Mouse (Mus musculus) urinary bladder, postnatal 14 days (tissue): ENCODE measurements around the gene Rab7b.
A peak's percentile ranks its signal among the peaks of the same experiment; 100 is the strongest.

Experiments used
- DNase-seq: peaks from one replicate; pipeline ENCODE4 v3.0.0; 2021; ENCODE audit warnings: low spot score

Rab7b gene

DNA sequence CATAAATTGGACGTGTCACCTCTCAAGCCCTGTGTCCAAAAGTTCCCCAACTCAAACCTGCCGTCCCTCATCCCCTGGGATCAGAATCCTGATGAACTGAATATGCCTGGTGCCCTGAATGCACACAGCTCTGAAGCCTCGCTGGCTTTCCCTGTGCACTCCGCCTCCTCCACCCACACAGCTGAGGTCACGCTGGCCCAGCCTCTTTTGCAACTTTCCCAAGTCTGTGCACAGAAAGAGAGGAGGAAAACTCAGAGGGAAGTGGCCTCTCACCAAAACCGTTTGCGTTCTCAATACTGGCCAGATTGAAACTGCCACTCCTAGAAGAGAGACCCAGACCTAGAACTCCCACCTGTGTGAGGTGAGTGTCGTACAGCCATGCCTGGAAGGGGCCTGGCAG, at the start of gene Rab7b:
Rab7b (plus strand) TSS at position 221 of the 400 bp plus-strand sequence.
- peak; percentile 79 for DNase-seq

GRCm38 (mm10) chr1:131640062-131640461, 48.4 kb upstream of the Rab7b start:
- DNase-seq, result no peak

GRCm38 (mm10) chr1:131641565-131641964, 46.9 kb upstream of the Rab7b start:
- no peak for DNase-seq

- no peak for DNase-seq
These were observed 46.2 kb upstream of the Rab7b start for GRCm38 (mm10) chr1:131642251-131642650.

DNA sequence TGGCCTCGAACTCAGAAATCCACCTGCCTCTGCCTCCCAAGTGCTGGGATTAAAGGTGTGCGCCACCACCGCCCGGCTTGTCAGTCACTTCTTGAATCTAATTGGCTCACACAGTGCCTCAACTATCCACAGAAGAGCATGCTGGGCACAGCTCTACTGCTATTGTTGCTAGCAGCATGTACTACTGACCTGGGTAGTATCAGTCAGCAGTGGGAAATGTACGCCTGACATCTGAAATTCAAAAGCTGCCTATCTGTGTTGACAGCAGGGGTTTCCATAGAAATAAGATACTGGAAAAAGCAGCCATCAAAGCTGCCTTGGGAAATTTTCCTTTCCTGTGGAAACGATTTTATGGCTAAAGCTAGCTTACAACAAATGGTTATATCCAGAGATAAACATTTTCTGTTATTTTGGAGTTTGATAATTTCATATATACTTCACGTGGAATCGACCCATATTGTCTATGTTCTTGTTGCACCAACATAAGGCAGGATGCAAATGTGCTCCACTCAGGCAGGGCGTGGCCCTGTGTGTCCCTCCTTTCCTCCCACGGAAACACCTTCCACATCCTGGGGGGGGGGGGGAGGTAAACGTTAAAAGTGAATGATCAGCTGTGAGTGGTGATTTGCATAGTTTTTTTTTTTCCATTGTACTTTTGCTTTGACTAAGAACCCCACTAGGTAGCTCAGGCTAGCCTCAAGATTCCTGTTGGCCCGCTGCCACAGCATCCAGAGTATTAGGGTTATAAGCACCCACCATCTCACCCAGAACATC, 35.6 kb upstream of the Rab7b start:
- no peak for DNase-seq

GRCm38 (mm10) chr1:131655601-131656000, 32.9 kb upstream of the Rab7b start:
- DNase-seq, result no peak

GRCm38 (mm10) chr1:131657945-131658354, 30.5 kb upstream of the Rab7b start:
- DNase-seq, result peak; percentile 93

- DNase-seq, result no peak
These were observed 28.9 kb upstream of the Rab7b start for GRCm38 (mm10) chr1:131659512-131660085.

DNA sequence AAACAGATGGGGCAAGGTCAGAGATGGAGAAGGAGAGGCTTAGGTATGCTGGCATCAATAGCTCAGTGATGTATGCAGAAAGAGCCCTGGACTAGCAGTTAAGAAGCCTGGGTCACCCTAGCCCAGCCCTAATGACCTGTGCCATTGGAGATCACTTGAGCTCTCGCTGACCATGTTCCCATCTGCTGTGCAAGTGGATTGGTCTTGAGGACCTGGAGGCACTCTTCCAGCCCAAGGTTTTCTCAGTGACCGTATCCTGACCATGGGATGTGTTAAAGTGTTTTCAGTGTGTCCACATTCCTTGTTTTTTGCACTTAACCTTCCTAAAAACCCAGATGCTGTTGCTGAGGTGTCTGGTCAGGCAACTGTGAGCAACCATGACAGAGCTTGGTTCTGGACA, 28.2 kb upstream of the Rab7b start:
- no peak for DNase-seq

GRCm38 (mm10) chr1:131660716-131661472, 27.6 kb upstream of the Rab7b start:
- DNase-seq, result no peak

- peak; percentile 26 for DNase-seq
These were observed 26.7 kb upstream of the Rab7b start for GRCm38 (mm10) chr1:131661749-131662148.

DNA sequence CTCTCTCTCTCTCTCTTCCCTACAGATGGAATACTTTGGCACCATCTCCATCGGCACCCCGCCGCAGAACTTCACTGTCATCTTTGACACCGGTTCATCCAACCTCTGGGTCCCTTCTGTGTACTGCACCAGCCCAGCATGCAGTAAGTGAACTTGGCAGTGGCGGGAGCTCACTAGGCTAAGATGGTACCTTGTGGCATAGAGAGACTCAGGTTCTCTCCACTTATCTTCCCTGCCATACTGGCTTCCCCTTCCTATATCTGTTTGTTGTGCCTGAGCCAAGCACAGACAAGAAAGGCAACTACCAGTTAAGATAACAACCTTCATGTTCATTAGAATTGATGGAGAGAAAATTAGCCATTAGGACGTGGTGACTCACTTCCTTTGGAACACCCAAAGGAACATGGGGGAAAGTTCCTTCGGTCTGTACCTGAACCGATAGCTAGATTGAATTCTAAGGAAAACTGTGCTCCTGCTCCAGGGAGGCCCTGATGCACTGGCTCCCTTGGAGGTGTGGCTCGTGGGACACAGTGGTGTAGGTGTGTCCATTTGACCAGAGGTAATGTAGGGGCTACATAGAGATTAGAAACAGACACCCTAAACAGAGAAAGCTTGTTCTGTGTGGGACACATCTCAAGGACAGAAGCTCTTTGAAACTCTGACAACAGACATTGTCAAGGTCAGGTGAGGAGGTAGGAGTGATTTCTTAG, 25.1 kb upstream of the Rab7b start:
- DNase-seq, result no peak

DNA sequence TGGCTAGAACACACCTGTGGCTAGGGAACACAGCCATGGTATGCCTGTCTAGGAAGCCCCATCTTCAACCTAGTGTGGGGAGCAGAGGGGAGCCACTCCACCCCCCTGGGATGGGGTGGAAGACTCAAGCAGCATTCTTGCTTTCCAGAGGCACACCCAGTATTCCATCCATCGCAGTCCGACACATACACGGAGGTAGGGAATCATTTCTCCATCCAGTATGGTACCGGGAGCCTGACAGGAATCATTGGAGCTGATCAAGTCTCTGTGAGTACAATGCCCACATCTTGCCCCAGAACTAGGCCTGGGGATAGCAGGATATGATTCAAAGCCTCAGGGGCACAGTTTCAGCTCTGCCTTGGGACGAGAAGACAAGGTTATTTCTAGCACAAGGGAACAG, 24.4 kb upstream of the Rab7b start:
- no peak for DNase-seq

GRCm38 (mm10) chr1:131665886-131666285, 22.6 kb upstream of the Rab7b start:
- no peak for DNase-seq

DNA sequence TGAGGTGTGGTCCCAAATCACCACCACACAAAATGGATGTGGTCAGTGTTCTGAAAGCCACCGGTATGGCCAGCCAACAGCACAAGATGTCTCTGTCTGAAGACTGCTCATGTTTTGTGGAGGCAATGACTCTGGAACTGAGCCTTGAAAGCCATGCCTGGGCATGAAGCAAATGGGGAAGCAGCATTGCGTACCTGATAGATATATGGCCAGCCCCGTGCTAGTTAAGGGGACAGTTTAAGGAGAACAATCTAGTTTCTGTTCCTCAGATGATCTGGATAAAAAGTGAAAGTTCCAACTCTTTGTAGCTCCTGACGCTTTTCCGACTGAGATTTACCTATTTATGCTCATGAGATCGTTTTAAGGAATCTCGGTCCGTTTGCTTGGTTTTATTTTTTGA, 17.4 kb upstream of the Rab7b start:
- DNase-seq, result no peak

GRCm38 (mm10) chr1:131672361-131672760, 16.1 kb upstream of the Rab7b start:
- DNase-seq, result no peak

- DNase-seq, result no peak
These were observed 8.9 kb upstream of the Rab7b start for GRCm38 (mm10) chr1:131679644-131680043.

GRCm38 (mm10) chr1:131687739-131688138, 756 bp upstream of the Rab7b start:
- DNase-seq, result no peak

GRCm38 (mm10) chr1:131689016-131689415, 521 bp downstream of the Rab7b start:
- DNase-seq, result no peak

GRCm38 (mm10) chr1:131689899-131690298, 1.4 kb downstream of the Rab7b start:
- DNase-seq, result peak; percentile 30

DNA sequence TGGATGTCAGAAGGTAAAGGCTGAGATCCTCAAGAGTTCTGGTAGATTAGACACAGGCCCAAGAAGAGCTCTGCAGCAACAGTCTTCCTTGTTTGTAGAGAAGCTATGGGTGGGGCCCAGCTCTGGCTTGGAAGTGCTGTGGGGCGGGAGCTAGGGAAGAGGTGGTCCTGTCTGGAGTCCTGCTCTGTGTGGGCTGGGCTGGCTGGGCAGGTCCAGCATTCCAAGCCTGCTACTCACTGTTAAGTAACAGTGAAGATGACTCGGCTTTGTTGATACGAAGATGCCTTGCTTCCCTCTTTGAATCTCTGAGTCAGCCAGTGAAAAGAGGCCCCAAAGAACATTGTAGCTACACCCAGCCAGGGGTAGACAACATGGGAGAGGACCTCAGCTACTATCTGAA, 1.9 kb downstream of the Rab7b start:
- peak; percentile 85 for DNase-seq

- peak; percentile 31 for DNase-seq
These were observed 2.9 kb downstream of the Rab7b start for GRCm38 (mm10) chr1:131691356-131691755.
